Comparison of ENCODE assay signal across 20 mouse cellular contexts in the genomic region with DNA sequence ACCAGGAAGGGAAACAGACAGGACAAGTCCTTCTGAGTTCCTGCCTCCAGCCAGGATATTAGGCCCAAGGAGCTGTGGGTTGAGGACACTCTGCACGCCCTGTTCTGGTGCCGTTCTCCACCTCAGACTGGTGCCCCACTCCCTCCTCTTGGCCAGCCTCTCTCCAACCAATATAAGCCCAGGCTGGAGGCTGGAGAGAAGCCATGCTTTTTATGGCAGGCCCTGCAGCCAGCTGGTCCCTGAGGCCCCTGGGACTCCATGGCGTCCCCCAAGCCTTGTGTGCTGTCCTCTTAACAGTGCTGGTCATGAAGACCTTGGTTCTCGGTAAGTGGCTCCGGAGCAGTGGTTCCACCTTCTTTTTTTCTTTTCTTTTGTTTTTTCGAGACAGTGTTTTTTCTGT. TPM values are rescaled to one million over a fixed set of nuclear protein-coding genes. Genes with fewer than 3 reads are reported as not detected.
"Had no signal": no experiment of that assay in that cellular context is flagged by ENCODE, and none has a peak within 500 bp of the region (broad histone marks: within the 10 kb centered on the region; RNA-seq: fewer than 3 reads in every experiment).

A gene (plus strand): TSS at position 183 of the 400 bp plus-strand sequence.

- H3K27me3 ChIP-seq: limb, embryonic 13.5 days; neural tube, embryonic 12.5 days; stomach, embryonic 15.5 days had no signal

- DNase-seq: kidney, postnatal 25 days; lung, adult 18-20 months; midbrain, embryonic 14.5 days; right cerebral cortex, postnatal 14 days; thymus, adult 2 months; thymus, postnatal 25 days had no signal

- H3K4me3 ChIP-seq: limb, embryonic 13.5 days; neural tube, embryonic 12.5 days; stomach, embryonic 15.5 days had no signal

- H3K27ac ChIP-seq: limb, embryonic 13.5 days; liver, embryonic 14.5 days; neural tube, embryonic 12.5 days; stomach, embryonic 15.5 days had no signal

- H3K4me1 ChIP-seq: limb, embryonic 13.5 days; neural tube, embryonic 12.5 days had no signal

RNA-seq across cellular contexts. Expression of the gene that starts here (rescaled TPM):
- total RNA-seq: layer of hippocampus, postnatal 25 days; left cerebral cortex, adult 8-10 months; left cerebral cortex, postnatal 25 days; liver, adult 2 months; monocyte, adult 5-6 weeks; neutrophil, adult 5-6 weeks had no signal
- polyA plus RNA-seq: kidney, embryonic 16.5 days; limb, embryonic 13.5 days; liver, adult 2 months; liver, embryonic 14.5 days; lung, embryonic 16.5 days; midbrain, embryonic 14.5 days; neural tube, embryonic 12.5 days; spleen, adult 2 months; stomach, embryonic 15.5 days; urinary bladder, adult 2 months had no signal
